Mouse (Mus musculus) ZHBTc4 (cell line): ENCODE results near the gene Slc39a3.
"Not testable (repeated sequence)": the region's sequence is repeated elsewhere in the genome, so short reads cannot be mapped to it uniquely, and the experiment has no call there.

Source experiments
- DNase-seq: peaks from one replicate; pipeline ENCODE4 v3.0.0-alpha.2; 2011; ENCODE audit warnings: low read depth, low spot score

Gene Slc39a3

GRCm38 (mm10) chr10:81007240-81007639 lies 30.0 kb downstream of the Slc39a3 start:
- DNase-seq: peak; percentile 75

GRCm38 (mm10) chr10:81006005-81006677 lies 31.1 kb downstream of the Slc39a3 start:
- no peak for DNase-seq

DNA sequence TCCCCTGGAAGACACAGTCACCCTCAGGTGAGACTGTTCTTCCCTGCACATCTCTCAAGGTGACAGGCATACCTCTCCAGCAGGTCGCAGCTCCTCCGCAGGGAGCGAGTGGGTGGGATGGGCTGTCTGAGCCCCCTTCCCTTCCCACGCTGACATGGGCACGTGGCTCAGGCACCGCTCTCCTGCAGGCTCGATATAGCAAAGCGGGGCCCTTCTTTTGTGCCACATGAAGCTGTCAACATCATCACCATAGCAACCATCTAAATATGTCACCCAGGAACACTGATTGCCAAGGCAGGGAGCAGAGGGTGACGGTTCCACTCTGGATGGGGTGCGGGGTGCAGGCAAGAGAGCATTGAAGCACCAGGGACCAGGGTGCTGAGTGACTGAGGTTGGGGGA lies 36.1 kb downstream of the Slc39a3 start:
- DNase-seq: no peak

DNA sequence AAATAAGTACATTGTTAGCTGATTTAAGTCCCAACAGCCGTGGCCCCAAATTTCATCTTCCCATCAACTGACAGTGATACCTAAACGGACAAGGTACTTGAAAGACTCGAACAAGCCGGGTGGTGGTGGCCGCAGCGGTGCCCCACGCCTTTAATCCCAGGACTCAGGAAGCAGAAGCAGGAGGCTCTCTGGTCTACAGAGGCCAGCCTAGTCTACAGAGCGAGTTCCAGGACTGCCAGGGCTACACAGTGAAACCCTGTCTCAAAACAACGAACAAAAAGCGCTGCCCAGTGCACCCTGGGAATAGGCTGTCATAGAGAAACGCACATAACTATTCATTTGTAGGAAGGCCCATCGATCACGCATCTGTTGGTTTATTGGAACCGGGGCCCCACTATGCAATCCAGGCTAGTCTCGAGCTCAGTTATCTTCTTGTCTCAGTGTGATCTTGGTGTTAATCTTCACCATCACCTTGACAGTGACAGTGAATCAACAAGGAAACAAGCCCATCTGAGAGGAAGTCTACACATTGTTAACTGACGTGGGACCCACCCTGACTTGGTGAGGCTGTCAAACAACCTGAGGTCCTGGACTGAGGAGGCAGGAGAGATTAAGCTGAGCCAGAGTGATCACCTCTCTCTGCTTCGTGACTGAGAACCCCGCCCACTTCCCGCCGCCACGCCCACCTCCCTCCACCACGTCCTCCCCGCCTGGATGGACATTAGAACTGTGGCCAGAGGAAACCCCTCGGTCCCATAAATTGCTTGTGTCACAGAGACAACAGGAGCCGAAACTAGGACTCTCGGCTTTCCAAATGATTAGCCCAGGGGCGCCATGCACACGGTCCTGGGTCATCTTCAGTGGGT lies 36.8 kb downstream of the Slc39a3 start:
- DNase-seq: no peak

DNA sequence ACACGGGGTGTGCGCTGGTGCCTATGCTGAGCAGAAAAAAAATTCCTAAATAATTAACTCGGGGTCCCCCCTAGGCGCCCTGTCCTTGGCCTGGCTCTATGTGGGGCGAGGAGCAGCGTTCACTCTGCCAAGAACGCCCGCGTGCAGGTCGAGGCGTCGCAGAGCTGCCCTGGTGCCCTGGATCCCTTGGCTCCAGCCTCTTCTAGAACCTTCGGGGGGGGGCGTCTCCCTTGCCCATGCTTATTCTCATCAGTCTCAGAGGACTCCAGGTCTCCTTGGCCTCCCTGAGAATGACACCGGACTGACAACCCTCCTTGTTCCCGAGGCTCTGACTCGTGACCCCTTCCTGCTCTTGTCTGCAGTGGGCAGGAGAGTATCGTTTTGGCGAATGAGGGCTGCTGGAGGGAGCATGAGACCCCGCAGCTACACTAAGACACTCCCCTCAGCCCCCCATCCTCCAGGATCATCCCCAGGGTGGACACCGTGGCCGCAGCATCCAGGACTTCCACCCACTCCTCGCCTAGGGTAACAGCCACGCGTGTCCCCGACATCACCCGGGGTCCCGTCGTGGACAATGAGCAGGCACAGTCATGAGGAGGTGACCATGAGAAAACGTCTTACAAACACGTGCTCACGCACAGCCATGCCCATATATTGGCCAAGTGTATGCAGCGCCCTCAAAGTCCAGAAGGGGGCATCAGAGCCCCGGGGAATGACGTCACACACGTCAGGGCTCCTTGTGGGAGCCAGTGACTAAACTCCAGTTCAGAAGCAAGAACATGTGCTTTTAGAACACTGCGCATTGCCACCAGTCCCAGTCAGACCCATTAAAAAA lies 37.6 kb downstream of the Slc39a3 start:
- peak; percentile 93 for DNase-seq

- DNase-seq: peak; percentile 92
Observed at GRCm38 (mm10) chr10:80998778-80999177, 38.4 kb downstream of the Slc39a3 start.

GRCm38 (mm10) chr10:80998021-80998420 lies 39.2 kb downstream of the Slc39a3 start:
- peak; percentile 42 for DNase-seq

GRCm38 (mm10) chr10:80997332-80997731 lies 39.9 kb downstream of the Slc39a3 start:
- no peak for DNase-seq

- peak; percentile 68 for DNase-seq
Observed at GRCm38 (mm10) chr10:80996501-80996900, 40.7 kb downstream of the Slc39a3 start.

GRCm38 (mm10) chr10:80995091-80995632 lies 42.1 kb downstream of the Slc39a3 start:
- DNase-seq: peak; percentile 88

GRCm38 (mm10) chr10:80994621-80995020 lies 42.6 kb downstream of the Slc39a3 start:
- no peak for DNase-seq

- DNase-seq: no peak
Observed at GRCm38 (mm10) chr10:80993276-80993675, 44.0 kb downstream of the Slc39a3 start.

DNA sequence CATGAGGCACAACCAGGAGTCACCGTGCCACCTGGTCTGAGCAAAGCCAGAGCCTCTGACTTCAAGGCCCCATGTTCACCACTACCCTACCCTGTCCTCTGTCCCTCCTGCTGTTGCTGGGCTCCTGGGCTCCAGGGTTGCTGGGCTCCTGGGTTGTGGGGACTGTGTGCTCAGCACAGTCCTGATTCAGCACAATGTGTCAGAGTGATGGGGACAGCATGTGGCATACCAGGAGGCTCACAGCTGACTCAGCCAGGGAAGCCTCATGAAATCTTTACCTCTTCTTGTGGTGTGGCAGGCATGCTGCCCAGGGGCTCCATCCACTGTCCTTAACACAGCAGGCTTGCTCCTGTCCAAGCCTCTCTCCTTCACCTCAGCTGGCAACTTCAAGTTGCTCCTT lies 45.3 kb downstream of the Slc39a3 start:
- DNase-seq: no peak

GRCm38 (mm10) chr10:80991007-80991406 lies 46.2 kb downstream of the Slc39a3 start:
- peak; percentile 60 for DNase-seq

GRCm38 (mm10) chr10:80990406-80990805 lies 46.8 kb downstream of the Slc39a3 start:
- no peak for DNase-seq

DNA sequence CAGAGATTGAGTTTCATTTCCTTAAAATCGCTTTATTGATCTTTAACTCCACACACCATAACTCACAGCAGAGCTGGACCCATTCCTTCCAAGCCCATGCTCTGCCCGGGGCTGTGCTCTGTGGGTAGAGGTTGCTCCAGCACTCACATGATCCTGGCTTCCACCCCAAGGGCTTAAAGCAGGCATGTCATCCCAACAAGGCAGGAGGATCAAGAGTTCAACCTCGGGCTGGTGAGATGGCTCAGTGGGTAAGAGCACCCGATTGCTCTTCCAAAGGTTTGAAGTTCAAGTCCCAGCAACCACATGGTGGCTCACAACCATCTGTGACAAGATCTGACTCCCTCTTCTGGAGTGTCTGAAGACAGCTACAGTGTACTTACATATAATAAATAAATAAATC lies 47.4 kb downstream of the Slc39a3 start:
- DNase-seq: not testable (repeated sequence)

DNA sequence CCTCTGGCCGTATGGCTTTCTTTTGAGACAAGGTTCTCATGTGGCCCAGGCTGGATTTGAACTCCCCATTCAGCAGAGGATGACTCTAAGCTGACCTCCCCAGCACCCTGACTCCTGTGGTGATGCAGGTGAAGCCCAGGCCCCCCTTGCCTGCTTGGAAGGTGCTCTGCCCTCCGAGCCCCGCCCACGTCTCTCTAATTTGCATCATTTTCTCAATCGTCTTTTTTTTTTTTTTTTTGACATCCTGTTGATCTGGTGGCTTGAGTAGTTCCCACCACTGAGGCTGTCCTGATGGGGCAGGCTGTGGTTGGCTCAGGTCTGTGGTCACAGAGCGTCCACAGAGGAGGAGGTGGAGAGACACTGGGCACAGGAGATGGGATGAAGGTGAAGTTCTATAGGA lies 47.8 kb downstream of the Slc39a3 start:
- no peak for DNase-seq

GRCm38 (mm10) chr10:80987709-80988441 lies 49.4 kb downstream of the Slc39a3 start:
- DNase-seq: peak; percentile 91

GRCm38 (mm10) chr10:80986754-80987153 lies 50.5 kb downstream of the Slc39a3 start:
- DNase-seq: no peak

GRCm38 (mm10) chr10:80985970-80986701 lies 51.1 kb downstream of the Slc39a3 start:
- no peak for DNase-seq
